ENCODE assay signal across 8 mouse cellular contexts in genomic region chr10:39369502-39369931, GRCm38 (mm10). TPM values are rescaled to one million over a fixed set of nuclear protein-coding genes. Genes with fewer than 3 reads are reported as not detected.
DNase-seq lines count a peak whose midpoint lies in the region; ATAC-seq lines count a peak whose summit lies in the region.

No protein-coding gene starts in this region.

- DNase-seq in adipocyte (ENCODE audit: low spot score): peak; percentile 84
- peak; percentile 96 for DNase-seq in embryo, embryonic 10 days (ENCODE audit: low spot score)
- DNase-seq in gastrocnemius, postnatal 10 days: peak; percentile 91
- peak; percentile 97 for DNase-seq in induced T-regulatory cell, adult 2 months (ENCODE audit: low read depth)
- peak; percentile 93 to 97 for DNase-seq in left cerebral cortex, adult 9 months (ENCODE audit: low spot score in 2 of 2)
- DNase-seq in right cerebral cortex, postnatal 14 days: peak; percentile 97
- DNase-seq in urinary bladder, postnatal 36 days (ENCODE audit: low spot score in 2 of 2): peak; percentile 85 to 91

- ATAC-seq in megakaryocyte progenitor cell, adult 5-6 weeks (replicated peaks; ENCODE audit: poor library complexity): peak; percentile 96

RNA-seq across cellular contexts. Expression of gene Fyn, which starts 0.9 kb away (rescaled TPM):
- 10 to 100 TPM; 25.6 to 34.4 TPM for total RNA-seq in gastrocnemius, postnatal 10 days (2021)
- 5.1 and 5.9 TPM in 2 replicates for total RNA-seq in megakaryocyte progenitor cell, adult 5-6 weeks (2015)
- 7.7 and 10.1 TPM in 2 replicates for total RNA-seq in megakaryocyte progenitor cell, adult 5-6 weeks (2017)

Comparison
In these comparisons a context has a peak if more than half of its experiments do, and no peak if none do; other contexts are left out.
1. Peak in every context shown above with its lines: DNase-seq and ATAC-seq.